Mouse (Mus musculus): ENCODE data around the gene Snx20.
A peak's percentile ranks its signal among the peaks of the same experiment; 100 is the strongest.
"Not testable (repeated sequence)": the region's sequence is repeated elsewhere in the genome, so short reads cannot be mapped to it uniquely, and the experiment has no call there.

Gene Snx20

DNA sequence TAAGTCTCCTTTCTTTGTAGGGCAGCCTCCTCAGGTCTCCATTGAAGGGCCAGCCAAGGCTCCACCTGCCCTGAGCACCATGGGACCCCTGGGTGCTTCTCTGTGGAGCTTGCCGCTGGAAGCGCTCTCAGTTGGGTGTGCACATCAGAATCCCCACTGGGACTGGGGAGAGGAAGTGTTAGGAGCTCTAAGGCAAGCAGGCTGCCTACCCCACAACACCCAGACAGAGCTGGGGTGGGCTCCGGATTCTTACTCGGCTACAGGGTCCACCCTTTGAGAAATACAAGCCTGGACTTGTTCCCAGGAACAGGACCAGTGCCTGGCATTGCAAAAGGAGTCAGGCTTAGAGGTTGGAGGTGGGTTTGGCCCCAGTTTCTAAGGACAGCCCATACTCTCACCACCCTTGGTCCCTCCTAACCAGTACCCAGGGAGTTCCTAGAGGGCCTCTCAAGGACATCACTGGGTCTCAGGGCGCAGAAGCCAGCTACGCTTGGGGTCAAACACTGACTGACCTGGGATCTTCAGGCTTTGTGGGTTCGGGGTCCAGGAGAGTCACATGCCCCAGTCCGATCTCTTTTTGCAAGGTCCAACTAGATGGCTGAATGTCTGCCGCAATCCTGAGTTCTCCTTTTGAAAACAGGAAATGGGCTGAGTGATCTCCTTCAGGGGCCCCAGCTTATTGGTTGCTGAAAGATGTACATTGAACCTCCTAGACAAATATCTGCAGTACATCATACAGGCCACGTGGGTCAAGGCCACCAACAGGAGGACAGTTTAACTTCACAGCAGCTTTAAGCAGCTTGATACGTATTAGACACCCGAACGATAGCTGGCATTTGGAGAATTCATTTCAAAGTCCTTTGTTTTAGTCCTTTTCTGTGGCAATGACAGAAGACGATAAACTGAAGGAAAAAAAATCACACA, at the start of gene Snx20:
Gene Snx20, minus strand, starts transcription at position 655 of the 924 bp plus-strand sequence.
- no peak for DNase-seq (ENCODE audit: low spot score in 2 of 2)

- DNase-seq (ENCODE audit: low spot score in 2 of 2): no peak
Measured at GRCm38 (mm10) chr8:88683656-88684289, 47.8 kb upstream of the Snx20 start.

DNA sequence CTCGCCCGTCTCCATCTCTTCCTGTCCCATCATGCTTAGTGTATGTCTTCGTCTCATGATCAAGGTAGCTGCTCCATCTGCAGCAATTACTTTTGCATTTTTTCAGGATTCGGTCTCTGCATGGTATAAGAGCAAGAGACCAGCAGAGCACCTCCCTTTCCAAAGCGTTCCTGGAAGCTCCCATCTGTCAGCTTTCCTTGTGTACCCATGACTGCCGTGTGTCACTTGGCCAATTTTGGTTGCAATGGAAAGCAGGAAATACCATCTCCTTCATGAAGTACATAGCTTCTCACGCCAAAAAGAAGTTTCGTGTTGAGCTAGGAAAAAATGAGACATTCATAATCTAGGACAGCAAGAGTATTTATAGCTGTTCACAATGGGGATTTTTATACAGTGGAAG, 45.1 kb upstream of the Snx20 start:
- DNase-seq (ENCODE audit: low spot score in 2 of 2): no peak

- peak in 1 of 2 experiments; percentile 48 for DNase-seq (ENCODE audit: low spot score in 2 of 2)
Measured at GRCm38 (mm10) chr8:88680566-88680965, 44.6 kb upstream of the Snx20 start.

GRCm38 (mm10) chr8:88677071-88677470, 41.1 kb upstream of the Snx20 start:
- no peak for DNase-seq (ENCODE audit: low spot score in 2 of 2)

- no peak for DNase-seq (ENCODE audit: low spot score in 2 of 2)
Measured at GRCm38 (mm10) chr8:88675372-88676165, 39.6 kb upstream of the Snx20 start.

DNA sequence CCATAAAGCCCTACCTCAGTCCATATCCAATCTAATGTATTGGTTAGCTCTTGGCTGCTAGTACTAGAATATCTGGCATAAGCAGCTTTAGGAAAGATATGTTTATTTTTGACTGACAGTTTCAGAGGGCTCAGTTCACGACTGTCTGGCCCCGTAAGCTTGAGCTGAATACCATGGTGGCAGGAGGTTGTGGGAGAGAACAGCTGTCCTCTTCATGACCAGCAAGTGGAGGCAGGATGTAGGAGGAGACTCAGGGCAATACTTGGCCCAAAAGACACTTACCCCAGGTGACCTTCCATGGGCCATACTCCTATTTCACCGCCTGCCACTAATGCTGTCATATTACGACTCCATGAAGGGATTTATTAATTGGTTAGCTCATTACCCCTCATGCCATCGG, 37.9 kb upstream of the Snx20 start:
- no peak for DNase-seq (ENCODE audit: low spot score in 2 of 2)

GRCm38 (mm10) chr8:88671575-88671974, 35.6 kb upstream of the Snx20 start:
- peak in 1 of 2 experiments; percentile 36 for DNase-seq (ENCODE audit: low spot score in 2 of 2)

GRCm38 (mm10) chr8:88670782-88671181, 34.9 kb upstream of the Snx20 start:
- no peak for DNase-seq (ENCODE audit: low spot score in 2 of 2)

GRCm38 (mm10) chr8:88668400-88669086, 32.6 kb upstream of the Snx20 start:
- peak; percentile 33 to 44 for DNase-seq (ENCODE audit: low spot score in 2 of 2)

DNA sequence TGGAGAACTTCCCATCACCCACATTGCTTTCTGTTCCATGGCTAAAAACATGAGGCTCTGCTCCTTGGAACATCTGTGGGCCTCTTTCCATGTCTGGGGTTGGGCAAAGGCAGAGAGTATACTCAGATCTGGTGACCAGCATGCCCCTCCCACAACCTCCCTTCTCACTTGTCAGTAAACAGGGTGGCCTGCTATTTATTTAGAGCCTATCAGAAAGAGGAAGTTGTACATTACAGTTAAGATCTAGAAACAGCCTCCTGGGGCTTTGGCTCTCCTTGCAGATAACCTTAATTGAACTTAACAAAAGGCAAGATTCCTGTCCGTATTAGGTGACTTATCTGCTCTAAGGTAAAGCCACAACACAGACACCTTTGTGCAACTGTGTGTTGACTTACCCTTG, 30.5 kb upstream of the Snx20 start:
- no peak for DNase-seq (ENCODE audit: low spot score in 2 of 2)

DNA sequence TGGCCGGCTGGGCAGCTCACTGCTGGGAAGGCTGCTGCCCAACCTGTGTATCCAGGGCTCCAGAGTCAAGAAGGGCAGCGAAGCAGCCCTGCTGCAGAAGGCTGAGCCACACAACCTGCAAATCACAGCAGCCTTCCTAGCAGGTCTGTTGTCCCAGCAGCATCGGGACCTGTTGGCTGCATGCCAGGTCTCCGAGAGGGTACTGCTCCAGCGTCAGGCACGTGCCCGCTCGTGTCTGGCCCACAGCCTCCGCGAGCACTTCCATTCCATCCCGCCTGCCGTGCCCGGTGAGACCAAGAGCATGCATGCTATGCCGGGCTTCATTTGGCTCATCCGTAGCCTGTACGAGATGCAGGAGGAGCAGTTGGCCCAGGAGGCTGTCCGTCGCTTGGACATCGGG, 29.0 kb upstream of the Snx20 start:
- no peak for DNase-seq (ENCODE audit: low spot score in 2 of 2)

- no peak for DNase-seq (ENCODE audit: low spot score in 2 of 2)
Measured at GRCm38 (mm10) chr8:88664121-88664520, 28.2 kb upstream of the Snx20 start.

GRCm38 (mm10) chr8:88662401-88662821, 26.5 kb upstream of the Snx20 start:
- no peak for DNase-seq (ENCODE audit: low spot score in 2 of 2)

DNA sequence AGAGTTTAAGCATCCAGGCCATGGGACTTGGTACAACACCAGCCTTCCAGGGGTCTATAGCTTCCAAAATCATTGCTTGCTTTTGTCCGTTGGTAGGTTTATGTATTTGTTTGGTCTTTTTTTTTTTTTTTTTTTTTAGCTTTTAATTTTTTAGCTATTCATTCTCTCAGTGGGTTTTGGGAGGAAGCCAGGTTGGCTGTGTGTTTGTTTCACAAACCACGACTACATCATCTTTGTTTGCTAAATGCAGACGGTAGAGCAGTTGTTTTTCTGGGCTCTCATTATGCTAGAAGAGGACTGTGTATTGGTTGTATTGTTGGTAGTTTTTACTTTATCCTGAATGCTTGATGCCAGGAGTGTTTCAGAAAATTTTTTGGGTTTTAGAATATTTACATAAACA, 23.9 kb upstream of the Snx20 start:
- no peak for DNase-seq (ENCODE audit: low spot score in 2 of 2)

- DNase-seq (ENCODE audit: low spot score in 2 of 2): peak; percentile 39 to 49
Measured at GRCm38 (mm10) chr8:88655334-88655733, 19.4 kb upstream of the Snx20 start.

GRCm38 (mm10) chr8:88651122-88651521, 15.2 kb upstream of the Snx20 start:
- DNase-seq (ENCODE audit: low spot score in 2 of 2): not testable (repeated sequence)

DNA sequence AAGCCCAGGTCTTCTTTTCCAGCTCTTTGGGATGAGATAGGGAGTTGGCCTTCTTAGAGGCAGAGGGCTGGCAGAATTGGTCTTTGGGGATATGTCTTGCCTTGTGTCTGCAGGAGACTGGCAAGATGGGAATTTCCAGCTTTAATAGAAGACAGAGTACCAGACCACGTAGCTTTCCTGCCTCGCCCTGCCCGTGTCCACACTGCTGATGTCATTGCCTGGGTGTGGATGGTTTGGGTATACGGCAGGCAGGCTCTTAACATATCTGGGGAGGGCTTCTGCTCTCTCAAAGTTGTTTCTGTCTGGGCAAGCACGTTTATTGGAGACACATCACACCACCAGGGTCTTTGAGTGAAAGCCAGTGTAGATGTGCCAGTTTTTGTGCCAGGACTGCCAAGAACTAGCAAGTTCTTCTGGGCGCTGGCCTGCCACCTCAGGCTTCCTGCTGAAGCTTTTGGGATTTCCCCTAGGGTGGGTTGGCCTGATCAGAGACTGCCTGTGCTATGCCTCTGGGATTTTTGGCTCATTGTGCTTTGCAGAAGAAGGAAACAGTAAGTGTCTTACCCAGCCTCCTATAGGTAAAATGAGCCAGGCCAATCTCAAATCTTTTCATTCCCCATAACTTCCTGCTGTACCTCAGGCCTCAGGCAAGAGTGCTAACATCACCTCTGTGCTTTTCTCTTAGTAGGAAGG, 14.2 kb upstream of the Snx20 start:
- no peak for DNase-seq (ENCODE audit: low spot score in 2 of 2)

DNA sequence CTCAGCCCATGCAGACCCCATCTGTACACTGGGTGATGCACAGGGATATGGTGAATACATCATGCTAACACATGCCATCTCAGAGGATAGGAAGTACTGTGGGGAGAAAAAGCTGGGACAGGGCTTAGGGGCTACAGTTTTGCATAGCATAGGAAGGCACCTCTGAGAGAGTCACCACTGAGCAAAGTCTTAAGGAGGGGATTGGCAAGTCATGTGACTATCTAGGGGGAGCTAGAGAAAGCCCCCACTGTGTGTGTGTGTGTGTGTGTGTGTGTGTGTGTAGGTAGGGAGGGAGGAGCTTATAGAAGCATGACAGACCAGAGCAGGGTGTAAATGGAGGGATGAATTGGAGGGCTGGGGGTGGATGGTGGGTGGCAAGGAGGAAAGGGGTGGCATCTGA, 12.4 kb upstream of the Snx20 start:
- DNase-seq (ENCODE audit: low spot score in 2 of 2): no peak

GRCm38 (mm10) chr8:88646837-88647778, 11.2 kb upstream of the Snx20 start, which contains the start of gene Nod2:
Nod2 (plus strand) TSS chr8:88647315.
- no peak for DNase-seq (ENCODE audit: low spot score in 2 of 2)

Measured in right cerebral cortex, postnatal 36 days (tissue).